Mouse (Mus musculus): ENCODE data around the gene Tmem53.

GRCm38 (mm10) chr4:117223001-117223400 is 28.8 kb upstream of the Tmem53 start:
- no peak for TF ChIP-seq MAX (IDR thresholded peaks at IDR 0.05; ENCODE audit: low read length)
- no peak for TF ChIP-seq POLR2A (IDR thresholded peaks at IDR 0.05; ENCODE audit: control insufficient read depth in 1 of 2, insufficient read depth in 1 of 2, low read depth in 1 of 2, low read length in 2 of 2, poor library complexity in 1 of 2)
- no peak for TF ChIP-seq MAFK (IDR thresholded peaks at IDR 0.05; ENCODE audit: borderline replicate concordance, low read depth, low read length)
- no peak for TF ChIP-seq BHLHE40 (IDR thresholded peaks at IDR 0.05; ENCODE audit: borderline replicate concordance, low read depth, low read length)
- TF ChIP-seq CTCF (IDR thresholded peaks at IDR 0.05 in 2 of 3, conservative IDR thresholded peaks at IDR 0.05 in 1 of 3; ENCODE audit: control insufficient read depth in 1 of 3, insufficient read depth in 1 of 3, low read depth in 2 of 3, low read length in 3 of 3, poor library complexity in 1 of 3, severe bottlenecking in 1 of 3) = no peak
- TF ChIP-seq RAD21 (IDR thresholded peaks at IDR 0.05; ENCODE audit: low read depth, low read length) = no peak
